Mouse (Mus musculus) testis, adult 2 months (tissue): ENCODE results near the gene Bcas3. TPM values are rescaled to one million over a fixed set of nuclear protein-coding genes. Genes with fewer than 3 reads are reported as not detected.
A peak's percentile ranks its signal among the peaks of the same experiment; 100 is the strongest.

Source experiments
- H3K27ac ChIP-seq: fragments of 200-500 bp; 2 replicates; pipeline ENCODE4 v1.5.1; 2012; ENCODE audit warnings: low read depth, low read length; ENCODE audit not compliant: control insufficient read depth, insufficient read depth
- H3K27me3 ChIP-seq: fragments of 200-500 bp; 2 replicates; pipeline ENCODE4 v1.6.1; 2012; ENCODE audit warnings: mild to moderate bottlenecking, low read length, moderate library complexity; ENCODE audit not compliant: control insufficient read depth, insufficient read depth
- H3K36me3 ChIP-seq: fragments of 200-500 bp; 2 replicates; pipeline ENCODE4 v1.6.1; 2012; ENCODE audit warnings: mild to moderate bottlenecking, low read length; ENCODE audit not compliant: control insufficient read depth, insufficient read depth
- H3K4me1 ChIP-seq: fragments of 200-500 bp; 2 replicates; pipeline ENCODE4 v1.6.1; 2012; ENCODE audit warnings: low read length; ENCODE audit not compliant: control insufficient read depth, insufficient read depth
- H3K4me3 ChIP-seq: fragments of 200-500 bp; 2 replicates; pipeline ENCODE4 v1.5.1; 2012; ENCODE audit warnings: low read depth, mild to moderate bottlenecking, low read length, moderate library complexity, mixed read lengths; ENCODE audit not compliant: control insufficient read depth
- CTCF ChIP-seq: fragments of 200-500 bp; IDR thresholded peaks from 2 replicates; pipeline ENCODE4 v1.5.1; 2012; ENCODE audit warnings: low read depth, mild to moderate bottlenecking, inconsistent platforms, low read length, moderate library complexity; ENCODE audit not compliant: control insufficient read depth, insufficient read depth, insufficient replicate concordance
- POLR2A ChIP-seq: fragments of 200-500 bp; IDR thresholded peaks from 2 replicates; pipeline ENCODE4 v1.6.1; 2012; ENCODE audit warnings: low read depth, mild to moderate bottlenecking, inconsistent platforms, low read length, moderate library complexity; ENCODE audit not compliant: control insufficient read depth
- polyA plus RNA-seq: library from polyadenylated mRNA; depleted of rRNA; stranded (reverse); fragments of >200 nt; gene quantifications from 2 replicates; pipeline ENCODE4 v1.2.3, GENCODE M21; 2012

The Bcas3 gene
- polyA plus RNA-seq, 1 experiment = 23.4 TPM

DNA sequence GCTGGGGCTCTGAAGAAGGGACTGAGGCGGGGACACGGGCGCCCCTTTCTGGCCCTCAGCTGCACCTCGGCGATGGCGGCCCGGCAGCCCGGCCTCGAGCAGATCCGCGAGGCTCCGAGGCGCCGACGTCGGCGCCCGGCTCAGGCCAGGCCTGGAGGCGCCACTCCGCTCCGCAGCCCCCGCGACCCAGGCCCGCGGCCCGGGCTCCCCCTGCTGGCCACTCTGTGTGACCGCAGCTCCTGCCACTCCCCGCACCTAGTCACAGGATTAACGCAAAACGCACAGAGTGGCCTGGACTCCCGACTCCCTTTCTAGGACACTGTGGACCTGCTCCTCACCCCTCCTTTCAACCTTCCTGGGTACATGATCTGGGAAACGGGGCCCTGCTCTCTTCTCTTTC lies 489.0 kb downstream of the Bcas3 start:
- Histone ChIP-seq H3K4me3 (peak overlapping the region; percentile 74), H3K36me3 (no peaks in the 10 kb centered on the region), H3K27me3 (peaks cover 5% of the 10 kb centered on the region), H3K27ac (no peak overlapping the region), H3K4me1 (peaks cover 67% of the 10 kb centered on the region)
- TF ChIP-seq CTCF = peak; percentile 85
- TF ChIP-seq POLR2A = no peak

DNA sequence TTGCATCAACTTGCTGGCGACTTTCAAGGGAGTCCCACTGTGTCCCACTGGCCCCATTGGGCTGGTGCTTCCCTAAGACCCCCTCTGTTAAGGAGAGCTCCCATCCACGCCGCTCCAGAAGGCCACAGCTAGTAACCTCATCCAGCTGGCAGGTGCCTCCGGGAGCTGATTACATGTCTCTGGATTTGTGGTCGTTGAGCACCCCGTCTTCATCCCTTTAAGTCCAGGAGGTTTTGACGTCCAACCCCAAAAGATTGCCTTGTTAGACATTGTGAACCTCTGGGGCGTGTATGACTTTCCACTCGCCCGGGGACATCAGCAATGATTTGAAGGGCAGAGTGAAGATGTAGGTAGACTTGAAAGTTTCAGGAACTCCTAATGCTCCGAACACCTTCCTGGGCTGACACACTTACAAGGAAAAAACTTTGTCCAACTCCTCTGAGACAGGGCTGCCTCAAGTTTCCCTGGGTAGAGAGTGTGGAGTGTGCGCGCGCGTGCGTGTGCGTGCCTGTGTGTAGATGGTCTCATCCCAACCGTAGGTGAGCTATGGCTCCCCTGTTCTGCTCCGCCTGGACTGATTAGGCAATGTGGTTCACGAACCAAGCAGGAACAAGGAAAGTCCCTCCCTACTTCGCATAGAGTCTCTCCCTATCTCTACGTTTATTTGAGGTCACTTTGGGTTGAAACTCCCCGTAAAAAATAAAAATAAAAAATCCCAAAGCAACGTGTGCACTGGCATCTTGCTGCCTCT lies 489.8 kb downstream of the Bcas3 start:
- H3K27ac ChIP-seq = no peak overlapping the region; the same call in 1 of the 2 replicates
- TF ChIP-seq POLR2A (peak; percentile 27; the same call in 1 of the 2 replicates), CTCF (no peak; the same call in 1 of the 2 replicates)
- peaks cover 63% of the 10 kb centered on the region for H3K4me1 ChIP-seq
- H3K4me3 ChIP-seq = peak overlapping the region; percentile 93
- H3K27me3 ChIP-seq = peaks cover 3% of the 10 kb centered on the region
- no peaks in the 10 kb centered on the region for H3K36me3 ChIP-seq

DNA sequence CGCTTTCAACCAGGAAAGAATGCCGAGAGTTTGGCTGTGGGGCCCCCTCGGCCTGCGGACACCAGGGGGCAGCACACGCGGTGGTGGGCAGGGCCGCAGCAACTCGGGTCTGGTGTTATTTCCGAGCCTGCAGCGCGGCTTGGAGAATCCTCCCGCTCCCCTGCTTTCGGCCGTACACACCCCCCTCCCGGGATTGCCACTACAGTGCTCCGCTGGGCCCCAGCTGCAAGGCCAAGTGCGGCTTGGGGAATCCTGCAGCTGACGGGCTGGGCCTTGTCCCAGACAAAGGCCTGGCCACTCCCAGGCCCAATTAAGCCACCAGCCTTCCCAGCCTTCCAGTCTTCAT lies 490.4 kb downstream of the Bcas3 start:
- H3K4me1 ChIP-seq = peaks cover 61% of the 10 kb centered on the region
- peak overlapping the region; percentile 29; the same call in 1 of the 2 replicates for H3K27ac ChIP-seq
- peak overlapping the region; percentile 93 for H3K4me3 ChIP-seq
- no peaks in the 10 kb centered on the region for H3K36me3 ChIP-seq
- peaks cover 3% of the 10 kb centered on the region for H3K27me3 ChIP-seq
- TF ChIP-seq POLR2A (no peak; the same call in 1 of the 2 replicates), CTCF (peak; percentile 64)

DNA sequence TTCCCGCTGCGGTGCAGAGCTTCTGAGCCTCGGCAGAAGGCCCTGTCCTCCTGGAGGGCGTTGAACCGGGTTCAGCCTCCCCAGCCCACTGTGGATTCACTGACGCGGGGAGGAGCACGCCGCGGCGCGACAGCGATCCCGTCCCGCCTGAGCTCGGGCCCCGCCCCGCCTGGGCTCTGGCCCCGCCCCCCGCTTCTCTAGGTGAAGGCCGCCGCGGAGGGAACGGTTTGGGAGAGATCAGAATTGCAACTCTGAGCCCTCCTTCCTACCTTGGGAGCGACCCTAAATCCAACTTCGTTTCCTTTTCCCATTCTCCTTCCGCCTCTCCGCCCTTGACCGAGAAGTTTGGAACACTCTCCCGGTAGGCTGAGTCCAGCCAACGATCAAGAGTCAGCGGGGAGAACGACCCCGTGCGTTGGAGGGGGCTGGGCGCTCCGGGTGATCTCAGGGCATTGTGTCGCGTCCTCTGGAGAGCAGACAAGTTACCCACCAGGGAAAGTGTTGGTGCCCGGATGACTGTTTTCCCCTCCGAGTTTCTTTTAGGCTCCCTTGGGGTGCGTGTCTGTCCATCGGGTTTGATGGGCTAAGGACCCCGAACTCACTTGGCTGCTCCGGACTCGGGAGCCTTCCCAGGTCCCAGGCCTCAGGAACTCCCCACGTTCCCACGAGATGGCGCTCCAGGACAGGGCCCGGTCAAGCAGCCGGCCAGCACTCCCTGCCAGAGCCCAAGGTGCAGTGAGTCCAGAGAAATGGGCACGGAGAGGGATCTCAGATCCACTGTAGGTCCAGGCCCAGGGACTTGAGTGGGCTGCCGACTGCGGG lies 491.4 kb downstream of the Bcas3 start:
- H3K27me3 ChIP-seq = peaks cover 3% of the 10 kb centered on the region
- H3K4me3 ChIP-seq = peak overlapping the region; percentile 93
- H3K36me3 ChIP-seq = no peaks in the 10 kb centered on the region
- peaks cover 70% of the 10 kb centered on the region for H3K4me1 ChIP-seq
- TF ChIP-seq CTCF (peak; percentile 61; the same call in 1 of the 2 replicates), POLR2A (peak; percentile 21)
- H3K27ac ChIP-seq = peak overlapping the region; percentile 87

DNA sequence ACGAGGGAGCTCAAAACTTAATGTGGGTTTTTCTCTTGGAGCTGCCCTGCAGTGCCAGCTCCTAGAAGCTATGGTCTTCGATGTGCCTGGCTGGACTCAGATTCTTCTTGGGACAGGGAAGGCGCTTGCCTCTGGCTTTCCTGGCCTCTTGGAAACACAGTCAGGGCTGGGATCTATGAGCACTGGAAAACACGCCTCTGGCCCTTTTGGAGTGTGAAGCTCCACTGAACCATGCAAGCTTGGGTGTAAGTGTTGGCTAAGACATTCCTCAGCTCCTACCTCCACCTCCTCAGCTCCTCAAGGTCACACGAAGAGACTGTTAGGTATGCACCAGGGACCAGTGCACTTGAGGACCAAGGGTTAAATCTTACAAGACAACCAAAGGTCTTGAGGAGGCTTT lies 492.0 kb downstream of the Bcas3 start:
- Histone ChIP-seq H3K27ac (peak overlapping the region; percentile 87), H3K27me3 (peaks cover 3% of the 10 kb centered on the region), H3K36me3 (no peaks in the 10 kb centered on the region), H3K4me1 (peaks cover 68% of the 10 kb centered on the region), H3K4me3 (peak overlapping the region; percentile 93)
- TF ChIP-seq CTCF (no peak), POLR2A (no peak)

DNA sequence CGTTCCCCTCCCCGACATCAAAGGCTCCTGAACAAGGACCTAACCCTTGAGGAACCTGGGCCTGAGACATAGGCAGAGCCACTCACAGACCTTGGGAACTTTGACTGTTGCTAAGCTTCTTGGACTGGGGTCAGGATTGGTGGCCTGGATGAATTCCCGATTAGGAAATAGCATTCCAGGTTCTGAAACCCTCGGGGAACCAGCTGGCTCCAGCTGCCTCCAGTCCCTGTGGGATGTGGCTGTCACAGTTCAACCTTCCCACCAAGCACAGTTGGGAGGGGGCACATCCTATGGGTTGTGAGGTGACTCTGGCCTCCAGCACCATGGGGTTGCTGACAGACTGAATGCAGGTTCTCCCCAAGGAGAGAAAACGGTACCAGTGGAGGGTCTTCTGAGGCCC lies 493.0 kb downstream of the Bcas3 start:
- no peak overlapping the region for H3K4me3 ChIP-seq
- peaks cover 65% of the 10 kb centered on the region for H3K4me1 ChIP-seq
- H3K27ac ChIP-seq = 0 out of 2 replicates have a peak overlapping the region, but pooled peaks have one; percentile 14
- no peak for TF ChIP-seq POLR2A
- no peak for TF ChIP-seq CTCF
- H3K27me3 ChIP-seq = no peaks in the 10 kb centered on the region
- no peaks in the 10 kb centered on the region for H3K36me3 ChIP-seq

DNA sequence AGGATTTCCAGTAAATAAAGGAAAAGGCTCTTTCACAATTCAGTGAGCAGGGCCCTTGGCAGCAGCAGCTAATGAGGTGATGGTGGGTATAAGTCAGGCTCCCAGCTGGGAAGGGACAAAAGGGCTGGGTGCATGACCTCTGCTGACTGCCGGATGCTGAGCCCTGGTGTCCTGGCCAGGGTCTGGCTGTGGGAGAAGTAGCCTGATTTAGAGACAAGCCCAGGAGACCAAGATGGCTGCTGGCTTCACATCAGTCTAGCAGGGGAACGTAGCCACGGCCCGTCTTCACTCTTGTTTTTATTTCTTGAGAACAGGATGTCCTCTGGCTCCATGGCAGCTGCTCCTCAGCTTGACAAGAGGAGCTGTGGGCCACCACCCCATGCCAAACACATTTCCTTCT lies 493.5 kb downstream of the Bcas3 start:
- Histone ChIP-seq H3K4me1 (peaks cover 61% of the 10 kb centered on the region), H3K27me3 (no peaks in the 10 kb centered on the region)
- no peak for TF ChIP-seq POLR2A
- TF ChIP-seq CTCF = no peak

More for the DNA sequence above, 493.5 kb downstream of the Bcas3 start:
- H3K27ac ChIP-seq = no peak overlapping the region
- no peaks in the 10 kb centered on the region for H3K36me3 ChIP-seq
- H3K4me3 ChIP-seq = no peak overlapping the region
